Mouse (Mus musculus) heart, postnatal 25 days (tissue): ENCODE measurements around the gene Evx2. TPM values are rescaled to one million over a fixed set of nuclear protein-coding genes. Genes with fewer than 3 reads are reported as not detected.

Experiments used
- DNase-seq: peaks from one replicate; pipeline ENCODE4 v3.0.0; 2022; ENCODE audit warnings: low spot score
- intact Hi-C: fragments of 180-260 bp; cut with DNase I; formaldehyde crosslinking; loops from one replicate; pipeline ENCODE4 v1.15.1; 2025
- microRNA-seq: library from miRNA; unstranded; fragments of <30 nt; microRNA quantifications from one replicate; pipeline ENCODE4 v1.2.0, GENCODE M21; 2022
- total RNA-seq, 2 experiments: library from RNA; stranded (reverse); gene quantifications; 2 replicates each; pipeline ENCODE4 v1.2.3; 2021

The Evx2 gene
- total RNA-seq, 2 experiments from 2014 or later: not detected

DNA sequence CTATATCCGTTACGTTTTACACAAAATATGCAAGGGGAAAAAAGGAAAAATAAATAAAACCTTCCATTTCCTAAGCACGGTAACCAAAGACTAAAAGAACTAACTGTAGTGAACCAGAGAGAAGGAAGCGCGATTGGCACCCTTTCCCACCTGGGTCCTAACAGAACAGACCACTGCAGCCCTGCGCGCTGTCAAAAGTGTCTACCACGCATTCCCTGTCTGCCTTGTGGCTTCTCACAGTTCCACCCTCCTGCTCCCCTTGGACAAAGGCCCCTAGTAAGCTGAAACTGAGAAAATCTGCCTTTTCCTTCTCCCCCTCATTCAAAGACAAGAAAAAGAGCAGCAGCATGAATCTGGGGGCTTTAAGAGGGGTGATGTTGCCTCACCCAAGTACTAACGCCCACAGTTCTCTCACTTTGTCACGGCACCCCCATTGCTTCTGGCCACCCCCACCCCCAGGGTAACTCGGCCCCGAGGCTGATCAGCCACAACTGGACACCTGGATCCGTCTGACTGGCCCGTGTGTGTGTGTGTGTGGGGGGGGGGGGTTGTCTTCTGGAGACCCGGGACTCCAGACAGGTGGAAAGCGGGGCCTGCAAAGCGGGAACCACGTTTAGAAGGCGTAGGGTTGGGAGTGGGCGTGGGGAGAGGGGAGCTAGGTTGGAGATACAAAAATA, 4.5 kb downstream of the Evx2 start:
- intact Hi-C loops: loop anchor here (5.0 kb wide), 1 partner anchor 37 kb away; the partner anchor contains the start of gene Hoxd10
- no peak for DNase-seq

- intact Hi-C loops: loop anchor here (5.0 kb wide), 1 partner anchor 38 kb away; the partner anchor contains the start of gene Hoxd10
Measured at GRCm38 (mm10) chr2:74653781-74654535, 5.4 kb downstream of the Evx2 start.

GRCm38 (mm10) chr2:74652996-74653340, 6.4 kb downstream of the Evx2 start:
- no peak for DNase-seq
- intact Hi-C loops: loop anchor here (5.0 kb wide), 1 partner anchor 39 kb away; the partner anchor contains the start of gene Hoxd10

More at GRCm38 (mm10) chr2:74653781-74654535, 5.4 kb downstream of the Evx2 start:
- no peak for DNase-seq

DNA sequence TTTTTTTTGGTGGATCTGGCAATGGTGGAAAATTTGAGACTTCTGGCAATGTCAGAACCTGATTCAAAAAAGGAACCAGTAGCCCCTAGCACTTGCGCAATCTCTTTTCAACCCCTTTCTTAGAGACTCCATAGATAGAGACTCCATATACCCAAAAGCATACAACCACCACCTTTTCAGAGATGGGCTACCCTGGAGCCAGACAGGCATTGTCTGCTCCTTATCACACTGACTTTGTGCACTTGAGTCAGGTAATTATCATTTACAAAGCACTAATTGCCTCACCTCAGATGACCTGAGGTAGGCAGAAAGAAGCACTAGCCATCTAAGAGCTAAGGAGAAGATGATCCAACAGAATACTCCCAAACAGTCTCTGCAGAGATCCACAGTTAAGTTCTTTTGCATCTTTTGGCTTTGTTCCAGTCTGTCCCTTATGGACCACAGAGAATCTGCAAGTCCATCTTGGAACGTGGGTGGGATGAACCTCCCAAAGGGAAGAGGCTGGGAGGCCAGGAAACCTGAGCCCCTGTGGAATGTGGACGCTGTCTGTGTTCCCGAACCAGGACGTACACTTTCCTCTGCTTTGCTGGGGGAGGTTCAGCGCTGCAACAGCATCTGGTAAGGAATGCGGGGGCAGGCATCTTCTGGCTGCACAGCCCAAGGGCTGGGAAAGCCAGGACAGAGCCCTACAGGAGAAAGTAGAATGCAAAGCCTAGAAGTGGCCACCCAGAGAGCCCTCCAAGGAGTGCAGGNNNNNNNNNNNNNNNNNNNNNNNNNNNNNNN, 12.1 kb downstream of the Evx2 start:
- intact Hi-C loops: no loop called here
- DNase-seq: no peak

DNA sequence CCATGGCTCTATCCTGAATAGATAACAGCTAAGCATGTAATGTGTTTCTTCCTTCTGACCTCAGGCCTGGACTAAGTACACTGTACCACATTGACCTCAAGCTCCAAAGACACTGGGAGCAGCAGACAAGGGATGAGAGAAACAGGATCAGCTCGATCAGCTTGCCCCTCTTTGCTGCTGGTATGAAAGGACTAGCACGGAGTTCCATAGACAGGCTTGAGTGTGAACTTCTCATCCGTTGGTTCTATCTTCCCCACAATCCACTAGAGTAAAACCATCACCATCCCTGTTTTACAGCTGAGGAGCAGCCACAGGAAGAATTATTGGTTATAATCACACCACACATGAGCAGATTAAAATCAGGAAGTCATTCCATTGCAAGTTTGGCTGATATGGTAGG, 13.7 kb downstream of the Evx2 start:
- intact Hi-C loops: no loop called here
- no peak for DNase-seq

DNA sequence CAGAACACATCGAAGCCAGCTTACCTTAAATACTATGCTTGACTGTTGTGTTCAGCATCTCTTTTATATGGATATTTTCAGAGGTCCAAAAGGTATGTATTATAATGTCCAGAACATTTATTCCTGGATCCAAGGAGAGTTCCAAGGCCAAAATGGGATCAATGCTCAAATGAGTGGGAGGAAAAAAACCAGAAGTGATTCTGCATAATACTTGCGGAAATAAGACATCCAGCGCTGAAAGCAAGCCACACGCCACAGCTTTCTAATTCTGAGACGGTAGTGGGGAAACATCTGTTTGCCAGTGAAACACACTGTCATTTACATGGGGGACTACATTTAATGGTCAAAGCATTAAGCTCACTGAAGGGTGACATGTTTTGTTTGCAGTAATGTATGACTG, 16.9 kb downstream of the Evx2 start:
- DNase-seq: no peak
- intact Hi-C loops: no loop called here

DNA sequence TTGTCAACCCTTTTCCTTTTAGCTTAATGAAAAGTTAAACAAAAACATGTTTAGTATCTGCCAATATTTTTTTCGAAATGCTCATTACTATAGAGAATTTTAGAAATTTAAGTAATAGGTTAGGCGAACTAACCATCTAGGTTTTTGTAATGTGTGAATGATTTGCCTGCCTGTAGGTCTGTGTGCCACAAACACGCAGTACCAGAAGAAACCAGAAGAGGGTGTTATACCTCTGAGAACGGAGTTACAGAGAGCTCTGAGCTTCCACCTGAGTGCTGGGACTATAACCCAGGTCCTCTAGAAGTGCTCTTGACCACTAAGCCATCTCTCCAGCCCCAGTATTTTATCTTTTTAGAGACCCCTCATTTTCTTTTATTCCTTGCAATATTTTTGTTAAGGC, 23.9 kb downstream of the Evx2 start:
- DNase-seq: no peak
- intact Hi-C loops: no loop called here

- no peak for DNase-seq
- intact Hi-C loops: no loop called here
Measured at GRCm38 (mm10) chr2:74620368-74620767, 39.0 kb downstream of the Evx2 start.

- intact Hi-C loops: no loop called here
- DNase-seq: no peak
Measured at GRCm38 (mm10) chr2:74619676-74620246, 39.6 kb downstream of the Evx2 start.

GRCm38 (mm10) chr2:74617706-74618105, 41.7 kb downstream of the Evx2 start:
- DNase-seq: no peak
- intact Hi-C loops: no loop called here

DNA sequence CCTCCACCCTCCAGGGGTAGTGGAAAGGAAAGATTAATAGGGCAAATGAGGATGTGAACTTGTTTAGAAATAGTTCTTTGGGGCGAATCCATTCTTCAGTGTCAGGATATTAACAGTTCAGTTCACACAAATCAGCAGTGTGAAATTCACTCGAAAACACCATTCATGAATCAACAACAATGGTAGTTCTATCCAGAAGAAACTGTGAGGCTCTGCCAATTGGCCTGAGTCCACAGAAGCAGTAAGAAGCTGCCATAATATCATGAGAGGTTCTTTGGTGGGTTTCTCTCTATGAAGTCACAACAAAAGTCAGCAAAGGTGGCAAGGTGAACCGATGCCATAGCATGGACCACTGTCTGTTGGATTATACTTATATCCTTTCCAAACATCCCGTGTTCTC, 48.0 kb downstream of the Evx2 start:
- intact Hi-C loops: no loop called here
- DNase-seq: no peak

- no peak for DNase-seq
- intact Hi-C loops: no loop called here
Measured at GRCm38 (mm10) chr2:74609350-74609749, 50.0 kb downstream of the Evx2 start.

GRCm38 (mm10) chr2:74606087-74606760, 53.1 kb downstream of the Evx2 start:
- intact Hi-C loops: no loop called here
- no peak for DNase-seq

DNA sequence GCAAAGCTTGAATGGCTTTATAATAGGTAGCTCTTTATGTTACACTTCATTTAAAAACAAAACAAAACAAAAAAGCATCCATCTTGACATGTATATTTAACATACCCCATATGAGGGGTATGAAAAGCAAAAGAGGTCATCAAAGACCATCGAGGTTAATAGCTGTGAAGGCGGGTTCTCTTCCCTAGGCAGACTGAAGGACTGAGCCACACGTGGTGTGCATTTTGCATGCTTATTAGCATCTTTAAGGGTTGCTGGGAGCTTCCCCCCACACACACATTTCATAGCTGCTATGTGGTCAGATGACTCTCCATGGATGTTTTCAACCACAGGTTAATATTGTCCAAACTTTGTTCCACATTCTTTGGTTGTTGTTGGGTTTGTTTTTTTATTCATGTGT, 55.3 kb downstream of the Evx2 start:
- intact Hi-C loops: no loop called here
- DNase-seq: no peak

Small RNAs within 50 kb of the gene (microRNA-seq; reads per million reads assigned to microRNA genes)
- gene Gm44463: not detected

Other genes starting within 250 kb of the Evx2 start
- 10 to 100 TPM; 17.9 to 20.9 TPM for gene Lnpk, start 80.1 kb downstream of the Evx2 start, total RNA-seq
- not detected for gene Hoxd13, start 8.8 kb upstream of the Evx2 start, total RNA-seq
- not detected for gene Hoxd12, start 15.5 kb upstream of the Evx2 start, total RNA-seq
- gene Hoxd11, start 20.0 kb upstream of the Evx2 start, total RNA-seq: not detected
- gene Hoxd10, start 32.4 kb upstream of the Evx2 start, total RNA-seq: not detected
- under 1 TPM; 0.39 to 0.52 TPM for gene Hoxd9, start 38.2 kb upstream of the Evx2 start, total RNA-seq
- gene Hoxd8, start 45.1 kb upstream of the Evx2 start, total RNA-seq: 1 to 10 TPM; 1.0 to 1.2 TPM
- gene Hoxd3, start 52.4 kb upstream of the Evx2 start, total RNA-seq: not detected
- gene Hoxd4, start 52.4 kb upstream of the Evx2 start, total RNA-seq: under 1 TPM; 0.42 to 0.56 TPM
- gene Gm28230, start 67.2 kb upstream of the Evx2 start, total RNA-seq: not detected
- not detected for gene Hoxd1, start 103.4 kb upstream of the Evx2 start, total RNA-seq
- gene Mtx2, start 166.2 kb upstream of the Evx2 start, total RNA-seq: 100 to 1,000 TPM; 120 to 122 TPM